Mouse (Mus musculus) forebrain, embryonic 11.5 days (tissue): ENCODE data around the gene Gm17606. TPM values are rescaled to one million over a fixed set of nuclear protein-coding genes. Genes with fewer than 3 reads are reported as not detected.
"Not testable (repeated sequence)": the region's sequence is repeated elsewhere in the genome, so short reads cannot be mapped to it uniquely, and the experiment has no call there.

Experiments
- ATAC-seq: fragments of 200-750 bp; cut with Nextera tagmentation; replicated peaks from 2 replicates; pipeline ENCODE4 v1.8.0; 2017; ENCODE audit warnings: moderate TSS enrichment; ENCODE audit not compliant: low FRiP score
- DNase-seq: peaks from one replicate; pipeline ENCODE4 v3.0.0-alpha.2; 2017; ENCODE audit warnings: low spot score
- H3K27ac ChIP-seq: fragments of 300-500 bp; sonication (generic); 2 replicates; pipeline ENCODE4 v1.5.1; 2014; ENCODE audit warnings: low read depth, low read length
- H3K27me3 ChIP-seq: fragments of 300-500 bp; sonication (generic); 2 replicates; pipeline ENCODE4 v1.6.1; 2014; ENCODE audit warnings: mild to moderate bottlenecking, low read length, mixed read lengths; ENCODE audit not compliant: control insufficient read depth, insufficient read depth
- H3K36me3 ChIP-seq: fragments of 300-500 bp; sonication (generic); 2 replicates; pipeline ENCODE4 v1.6.1; 2014; ENCODE audit warnings: mild to moderate bottlenecking, low read length, moderate library complexity, mixed read lengths; ENCODE audit not compliant: control insufficient read depth, insufficient read depth
- H3K4me1 ChIP-seq: fragments of 300-500 bp; sonication (generic); replicated peaks from 2 replicates; pipeline ENCODE4 v1.6.1; 2014; ENCODE audit warnings: low read length, mixed read lengths; ENCODE audit not compliant: control insufficient read depth, insufficient read depth
- H3K4me2 ChIP-seq: fragments of 300-500 bp; sonication (generic); 2 replicates; pipeline ENCODE4 v1.6.1; 2014; ENCODE audit warnings: low read depth, mild to moderate bottlenecking, low read length, moderate library complexity, mixed read lengths; ENCODE audit not compliant: severe bottlenecking
- H3K4me3 ChIP-seq: fragments of 300-500 bp; sonication (generic); 2 replicates; pipeline ENCODE4 v1.5.1; 2014; ENCODE audit warnings: low read depth, low read length
- H3K9ac ChIP-seq: fragments of 300-500 bp; sonication (generic); 2 replicates; pipeline ENCODE4 v1.6.1; 2014; ENCODE audit warnings: low read length
- H3K9me3 ChIP-seq: fragments of 300-500 bp; sonication (generic); 2 replicates; pipeline ENCODE4 v1.6.1; 2016; ENCODE audit warnings: low read length, mixed read lengths; ENCODE audit not compliant: control insufficient read depth
- WGBS: fragments of 180-500 bp; shearing (Covaris S2); extraction: QIAGEN DNeasy Blood & Tissue Kit; methylation state at CpG from one replicate; pipeline ENCODE4 v1.1.7; 2014; 5-methylcytosine and 5-hydroxymethylcytosine counted together
- polyA plus RNA-seq: library from polyadenylated mRNA; unstranded; fragments of >200 nt; fragmentation: Nextera tagmentation; extraction: Ambion mirVana; gene quantifications from 2 replicates; pipeline ENCODE4 v1.2.1, GENCODE M21; 2014

Gene Gm17606
- polyA plus RNA-seq, 1 experiment from 2014 or later, result not detected

DNA sequence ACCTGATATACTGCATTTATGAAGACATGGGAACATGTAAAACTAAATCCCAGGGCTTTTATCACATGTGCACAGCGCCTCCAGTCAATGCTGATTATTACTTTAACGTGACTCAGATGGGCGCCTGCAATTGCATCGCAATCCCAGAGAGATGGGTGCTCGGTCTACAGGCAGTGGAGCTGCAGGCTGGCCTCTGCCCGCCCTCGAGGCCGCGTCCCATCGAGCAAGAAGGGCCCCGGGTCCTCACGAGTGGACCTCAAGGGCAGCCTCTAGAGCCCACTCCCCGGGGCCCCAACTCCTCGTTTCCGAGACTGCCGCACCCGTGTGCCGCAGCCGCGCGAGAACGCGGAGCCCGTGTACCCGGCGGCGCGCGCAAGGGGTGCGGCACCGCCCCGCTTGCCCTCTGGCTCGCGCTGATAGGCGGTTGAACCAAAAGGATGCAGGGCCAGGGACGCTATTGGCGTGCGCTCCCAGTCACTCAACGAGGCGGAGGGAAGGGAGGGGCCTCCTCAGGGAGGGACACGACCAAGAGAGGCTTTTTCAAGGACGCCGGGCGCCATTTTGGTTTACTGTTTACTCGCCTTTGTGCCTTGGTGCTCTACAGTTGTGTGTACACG, 37.6 kb upstream of the Gm17606 start:
- Histone ChIP-seq H3K9ac (peak overlapping the region; percentile 89), H3K4me1 (peaks cover 2% of the 10 kb centered on the region; the same call in 1 of the 2 replicates), H3K4me3 (peak overlapping the region; percentile 56), H3K27me3 (no peaks in the 10 kb centered on the region), H3K27ac (peak overlapping the region; percentile 74), H3K9me3 (no peaks in the 10 kb centered on the region), H3K4me2 (peak overlapping the region; percentile 48), H3K36me3 (no peaks in the 10 kb centered on the region)
- peak; percentile 97 for DNase-seq
- peak; percentile 99 for ATAC-seq
- WGBS, result under 1% methylated on average over 46 of the region's 46 CpGs

DNA sequence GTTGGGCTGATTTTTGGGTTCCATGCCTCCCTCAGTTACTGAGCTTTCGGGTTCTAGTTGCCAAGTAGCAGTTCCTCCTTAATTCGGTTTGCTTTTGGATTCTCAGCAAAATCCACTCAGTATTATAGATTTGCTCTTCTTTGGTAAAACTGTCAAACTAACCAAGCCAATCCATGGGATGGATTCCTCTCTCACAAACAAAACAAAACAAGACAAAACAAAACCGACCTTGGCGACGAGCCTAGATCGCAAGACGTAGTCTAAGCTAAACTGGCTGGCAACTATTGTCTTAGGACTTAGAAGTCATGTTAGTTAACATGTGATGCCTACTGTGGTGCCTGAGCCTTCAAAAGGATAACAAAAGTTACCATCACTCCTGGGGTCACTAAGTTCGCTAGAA, 37.1 kb upstream of the Gm17606 start:
- H3K9me3 ChIP-seq, result no peaks in the 10 kb centered on the region
- no peaks in the 10 kb centered on the region for H3K36me3 ChIP-seq
- H3K27me3 ChIP-seq, result no peaks in the 10 kb centered on the region
- 86% methylated on average over 8 of the region's 8 CpGs for WGBS
- DNase-seq, result no peak
- no peak overlapping the region; the same call in 1 of the 2 replicates for H3K9ac ChIP-seq
- peaks cover 2% of the 10 kb centered on the region; the same call in 1 of the 2 replicates for H3K4me1 ChIP-seq
- ATAC-seq, result no peak
- H3K4me2 ChIP-seq, result peak overlapping the region; percentile 33
- peak overlapping the region; percentile 16; the same call in 1 of the 2 replicates for H3K4me3 ChIP-seq
- H3K27ac ChIP-seq, result 0 out of 2 replicates have a peak overlapping the region, but pooled peaks have one; percentile 42

DNA sequence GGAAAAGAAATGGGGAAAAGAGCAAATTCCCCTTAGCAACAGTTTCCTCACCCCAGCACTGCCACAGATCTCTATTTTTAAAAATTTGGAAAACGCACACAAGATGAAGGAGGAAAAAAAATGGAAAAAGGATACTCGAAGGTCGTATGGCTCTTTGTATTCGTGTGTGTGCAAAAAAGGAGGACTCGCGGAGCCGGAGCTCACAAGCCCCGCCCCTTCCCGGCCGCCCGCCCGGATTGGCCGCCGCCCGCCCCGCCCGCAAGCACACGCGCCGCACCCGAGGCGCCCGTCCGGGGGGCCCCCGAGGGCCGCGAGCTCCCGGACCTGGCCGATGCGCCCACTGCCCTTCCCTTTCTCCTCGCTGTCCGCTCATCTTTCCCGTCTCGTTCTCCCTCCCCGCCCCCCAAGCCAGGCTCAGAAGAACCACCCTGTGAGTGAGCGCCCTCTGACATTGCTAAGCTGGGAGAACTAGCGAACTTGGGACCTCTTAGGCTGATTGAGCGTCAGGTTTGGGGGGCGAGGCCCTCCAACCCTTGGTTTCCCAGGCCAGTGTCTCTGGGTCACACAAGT, 34.9 kb upstream of the Gm17606 start, which contains the start of gene 4931414P19Rik:
Gene 4931414P19Rik, minus strand, starts transcription at position 242 of the 570 bp plus-strand sequence.
- peak within 1 kb of the TSS; percentile 58 for H3K4me2 ChIP-seq
- no peaks in the 10 kb centered on the region for H3K27me3 ChIP-seq
- 1% methylated on average over 39 of the region's 39 CpGs for WGBS
- peak within 1 kb of the TSS; percentile 44 for H3K4me3 ChIP-seq
- peak within 1 kb of the TSS; percentile 55 for H3K27ac ChIP-seq
- no peaks in the 10 kb centered on the region for H3K9me3 ChIP-seq
- peak within 1 kb of the TSS; percentile 62 for H3K9ac ChIP-seq
- H3K4me1 ChIP-seq, result peaks cover 2% of the 10 kb centered on the region; the same call in 1 of the 2 replicates
- peak; percentile 87 for DNase-seq
- H3K36me3 ChIP-seq, result no peaks in the 10 kb centered on the region
- ATAC-seq, result peak; percentile 37

DNA sequence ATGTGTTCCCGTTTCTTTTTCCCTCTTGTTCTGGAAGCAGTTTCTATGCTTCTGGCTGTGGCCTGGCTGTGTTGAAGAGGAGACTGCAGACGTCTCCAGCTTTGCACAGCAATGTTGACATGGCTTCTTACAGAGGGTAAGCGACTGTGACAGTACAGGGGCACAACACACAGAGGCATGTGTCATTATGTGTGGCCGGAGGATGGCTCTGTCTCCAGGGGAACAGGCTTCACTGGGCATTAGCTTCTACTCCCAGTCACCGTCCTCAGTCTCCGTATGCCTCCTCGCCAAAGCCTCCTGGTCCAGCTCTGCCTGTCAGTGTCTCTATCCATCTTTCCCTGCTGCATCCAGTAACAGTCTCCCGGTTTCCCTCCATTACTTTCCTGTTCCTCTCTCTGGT, 33.5 kb upstream of the Gm17606 start:
- no peak for ATAC-seq
- Histone ChIP-seq H3K4me3 (no peak overlapping the region), H3K36me3 (no peaks in the 10 kb centered on the region; the same call in 1 of the 2 replicates), H3K9me3 (no peaks in the 10 kb centered on the region), H3K4me2 (no peak overlapping the region), H3K27me3 (no peaks in the 10 kb centered on the region), H3K4me1 (peaks cover 2% of the 10 kb centered on the region; the same call in 1 of the 2 replicates), H3K27ac (no peak overlapping the region), H3K9ac (no peak overlapping the region)
- peak; percentile 41 for DNase-seq
- WGBS, result 63% methylated on average over 8 of the region's 8 CpGs

DNA sequence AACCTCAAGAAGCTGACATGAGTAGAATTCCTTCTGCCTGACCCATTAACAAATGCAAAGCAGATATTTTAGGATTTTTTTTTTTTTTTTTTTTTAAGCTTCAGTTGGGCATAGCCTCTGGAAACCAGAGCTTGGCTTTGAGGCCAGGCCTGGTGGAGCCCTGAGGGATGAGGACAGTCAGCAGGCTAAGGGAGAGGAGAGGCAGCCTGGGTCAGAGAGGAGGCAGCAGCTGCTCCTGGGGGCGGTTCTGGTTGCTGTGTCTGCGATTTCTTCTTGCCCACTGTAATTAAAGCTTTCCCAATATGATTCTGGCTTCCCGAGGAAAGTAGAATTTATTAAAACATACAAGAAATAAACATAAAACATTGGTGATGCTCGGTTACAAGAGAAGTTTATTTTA, 31.5 kb upstream of the Gm17606 start:
- no peak overlapping the region for H3K4me2 ChIP-seq
- no peak overlapping the region for H3K9ac ChIP-seq
- H3K4me1 ChIP-seq, result peaks cover 2% of the 10 kb centered on the region; the same call in 1 of the 2 replicates
- DNase-seq (no peak), ATAC-seq (no peak)
- no peaks in the 10 kb centered on the region for H3K27me3 ChIP-seq
- no peaks in the 10 kb centered on the region; the same call in 1 of the 2 replicates for H3K36me3 ChIP-seq
- no peak overlapping the region for H3K27ac ChIP-seq
- H3K4me3 ChIP-seq, result no peak overlapping the region
- H3K9me3 ChIP-seq, result no peaks in the 10 kb centered on the region
- WGBS, result 88% methylated on average over 4 of the region's 4 CpGs

DNA sequence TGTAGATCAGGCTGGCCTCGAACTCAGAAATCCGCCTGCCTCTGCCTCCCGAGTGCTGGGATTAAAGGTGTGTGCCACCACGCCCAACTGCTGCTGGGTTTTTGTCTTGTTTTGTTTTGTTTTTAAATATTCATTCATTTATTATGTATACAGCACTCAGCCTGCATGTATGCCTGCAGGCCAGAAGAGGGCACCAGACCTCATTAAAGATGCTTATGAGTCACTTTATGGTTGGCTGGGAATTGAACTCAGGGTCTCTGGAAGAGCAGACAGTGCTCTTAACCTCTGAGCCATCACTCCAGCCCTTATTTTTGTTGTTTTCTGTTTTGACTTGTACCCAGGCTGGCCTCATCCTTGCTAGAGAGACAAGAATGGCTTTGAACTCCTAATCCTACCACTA, 30.8 kb upstream of the Gm17606 start:
- Histone ChIP-seq H3K4me3 (no peak overlapping the region), H3K9me3 (no peaks in the 10 kb centered on the region), H3K9ac (no peak overlapping the region), H3K27me3 (no peaks in the 10 kb centered on the region), H3K4me1 (peaks cover 2% of the 10 kb centered on the region; the same call in 1 of the 2 replicates), H3K36me3 (no peaks in the 10 kb centered on the region; the same call in 1 of the 2 replicates), H3K27ac (no peak overlapping the region), H3K4me2 (no peak overlapping the region)
- ATAC-seq (no peak), DNase-seq (no peak)
- 84% methylated on average over 4 of the region's 4 CpGs for WGBS

DNA sequence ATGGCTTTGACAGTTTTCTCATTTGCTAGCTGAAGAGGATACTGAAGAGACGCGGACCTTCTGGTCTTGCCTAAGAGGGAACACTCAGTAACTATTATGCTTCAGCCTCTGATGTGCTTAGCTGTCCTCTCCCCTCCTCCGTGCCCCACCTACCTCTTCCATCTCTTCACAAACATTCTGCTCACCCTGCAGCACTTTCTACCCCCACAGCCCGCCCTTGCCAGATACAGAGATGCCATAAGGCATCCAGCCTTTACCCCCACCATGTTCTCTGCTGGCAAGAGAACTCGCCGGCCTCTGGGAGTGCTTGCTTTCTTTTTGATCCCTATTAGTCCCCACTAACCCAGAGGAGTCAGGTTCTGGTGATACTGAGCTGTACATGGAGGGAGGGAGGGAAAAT, 30.1 kb upstream of the Gm17606 start:
- ATAC-seq (no peak), DNase-seq (no peak)
- Histone ChIP-seq H3K9ac (no peak overlapping the region), H3K36me3 (peaks cover 3% of the 10 kb centered on the region; the same call in 1 of the 2 replicates), H3K4me2 (no peak overlapping the region), H3K9me3 (no peaks in the 10 kb centered on the region), H3K4me1 (peaks cover 2% of the 10 kb centered on the region; the same call in 1 of the 2 replicates), H3K27me3 (no peaks in the 10 kb centered on the region), H3K27ac (no peak overlapping the region), H3K4me3 (no peak overlapping the region)
- 88% methylated on average over 6 of the region's 6 CpGs for WGBS

DNA sequence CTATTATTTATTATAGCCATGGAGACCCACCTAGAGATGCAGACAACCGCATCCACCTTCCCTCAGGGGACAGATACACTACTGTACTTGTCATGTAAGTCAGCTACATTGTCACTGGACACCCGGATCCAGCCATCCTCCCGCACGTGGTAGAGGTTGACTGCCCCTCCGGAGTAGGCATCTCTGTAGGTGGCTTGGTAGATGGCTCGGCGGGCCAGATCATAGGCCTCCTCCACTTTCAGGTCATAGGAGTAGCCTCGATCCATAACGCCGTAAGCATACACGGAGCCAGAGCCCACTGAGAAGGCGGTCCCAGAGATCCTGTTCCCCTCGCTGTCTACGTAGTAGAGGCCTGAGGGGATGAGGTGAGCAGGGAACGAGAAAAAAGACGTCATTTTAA, 26.6 kb upstream of the Gm17606 start:
- H3K27ac ChIP-seq, H3K4me1 ChIP-seq, H3K27me3 ChIP-seq, H3K9ac ChIP-seq, DNase-seq, H3K4me2 ChIP-seq, H3K9me3 ChIP-seq, ATAC-seq, H3K36me3 ChIP-seq, H3K4me3 ChIP-seq: not testable (repeated sequence)
- 89% methylated on average over 16 of the region's 16 CpGs for WGBS
